Mouse (Mus musculus): ENCODE results near the gene Atp5j2. TPM values are rescaled to one million over a fixed set of nuclear protein-coding genes. Genes with fewer than 3 reads are reported as not detected.
A peak's percentile ranks its signal among the peaks of the same experiment; 100 is the strongest.
"Not testable (repeated sequence)": the region's sequence is repeated elsewhere in the genome, so short reads cannot be mapped to it uniquely, and the experiment has no call there.

Gene Atp5j2
- 8.3 and 21.1 TPM in 2 replicates for polyA plus RNA-seq (2012)

DNA sequence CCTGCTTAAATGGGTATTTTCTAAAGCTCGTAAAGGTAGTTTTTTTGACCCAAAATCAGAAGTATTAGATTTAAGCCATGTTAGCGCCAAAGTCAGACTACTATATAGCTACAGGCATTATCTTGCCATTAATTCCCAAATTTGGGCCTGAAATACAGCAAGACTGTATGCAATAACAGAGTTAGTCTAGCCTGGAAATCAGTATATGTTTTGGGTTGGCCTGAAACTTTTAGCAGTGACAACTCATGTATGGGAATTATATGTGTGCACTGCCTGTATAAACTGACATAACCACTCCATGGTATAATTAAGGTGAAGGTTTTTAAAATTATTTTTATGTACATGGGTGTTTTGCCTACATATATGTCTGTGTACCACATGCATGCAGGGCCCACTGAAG is at the start of gene Atp5j2:
Atp5j2 (minus strand) TSS at position 101 of the 400 bp plus-strand sequence.
- peaks cover 35% of the 10 kb centered on the region for H3K4me1 ChIP-seq (ENCODE audit: control insufficient read depth)
- H3K4me3 ChIP-seq (replicated peaks), result peak within 1 kb of the TSS; percentile 83
- no peak for TF ChIP-seq GATA1 (IDR thresholded peaks at IDR 0.05; ENCODE audit: low read length)
- TF ChIP-seq TAL1 (IDR thresholded peaks at IDR 0.05; ENCODE audit: low read length), result no peak
- no peaks in the 10 kb centered on the region for H3K27me3 ChIP-seq (ENCODE audit: control insufficient read depth)
- H3K9me3 ChIP-seq (ENCODE audit: control insufficient read depth, low read length), result no peaks in the 10 kb centered on the region
- peaks cover 66% of the 10 kb centered on the region for H3K36me3 ChIP-seq (ENCODE audit: control insufficient read depth)

DNA sequence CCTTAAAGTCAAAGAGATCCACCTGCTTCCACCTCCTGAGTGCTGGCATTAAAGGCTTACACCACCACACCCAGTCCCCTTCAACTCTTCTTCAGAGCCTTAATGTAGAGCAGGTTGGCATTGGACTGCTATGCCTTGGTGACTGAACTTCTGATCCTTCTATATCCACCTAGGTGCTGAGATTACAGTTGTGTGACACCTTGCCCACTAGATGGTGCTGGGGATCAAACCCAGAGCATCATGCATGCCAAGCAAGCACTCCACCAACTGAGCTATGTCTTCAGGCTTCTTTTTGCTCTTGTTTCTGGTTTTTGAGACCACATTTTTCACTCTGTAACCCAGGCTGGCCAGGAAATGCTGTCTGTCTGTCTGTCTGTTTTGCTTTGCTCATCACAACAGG is 42.8 kb upstream of the Atp5j2 start:
- Histone ChIP-seq H3K9me3 (ENCODE audit: control insufficient read depth, low read length) (no peaks in the 10 kb centered on the region), H3K4me1 (ENCODE audit: control insufficient read depth) (peaks cover 27% of the 10 kb centered on the region), H3K27me3 (ENCODE audit: control insufficient read depth) (no peaks in the 10 kb centered on the region), H3K4me3 (replicated peaks) (no peak overlapping the region), H3K36me3 (ENCODE audit: control insufficient read depth) (peaks cover 64% of the 10 kb centered on the region)
- TF ChIP-seq TAL1 (IDR thresholded peaks at IDR 0.05; ENCODE audit: low read length), result no peak
- no peak for TF ChIP-seq GATA1 (IDR thresholded peaks at IDR 0.05; ENCODE audit: low read length)

DNA sequence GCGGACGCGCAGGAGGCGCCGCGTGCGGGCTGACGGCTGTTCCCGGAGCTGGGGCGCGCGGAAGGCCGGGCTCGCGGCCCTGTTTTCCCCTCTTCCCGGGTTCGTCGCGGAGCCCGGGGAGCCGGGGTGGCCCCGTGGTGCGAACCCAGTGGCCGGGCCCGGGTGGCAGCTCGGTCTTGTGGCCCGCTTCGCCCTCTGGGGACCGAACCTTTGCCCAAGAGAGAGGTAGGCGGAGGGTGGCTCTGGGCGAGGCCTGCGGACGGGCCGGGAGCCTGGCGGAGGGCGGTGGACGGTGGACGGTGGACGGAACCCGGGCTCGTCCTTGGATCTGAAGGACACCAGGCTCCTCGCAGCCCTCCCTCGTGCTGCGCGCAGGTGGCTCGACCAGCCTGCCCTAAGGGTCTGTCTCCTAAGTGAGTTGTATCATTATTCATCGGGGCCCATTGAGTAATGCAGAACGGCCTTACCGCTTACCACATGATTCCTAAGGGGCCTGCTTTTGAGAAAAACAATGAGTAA is 40.1 kb upstream of the Atp5j2 start:
- peaks cover 39% of the 10 kb centered on the region for H3K36me3 ChIP-seq (ENCODE audit: control insufficient read depth)
- H3K27me3 ChIP-seq (ENCODE audit: control insufficient read depth), result no peaks in the 10 kb centered on the region
- TF ChIP-seq TAL1 (IDR thresholded peaks at IDR 0.05; ENCODE audit: low read length) (no peak), GATA1 (IDR thresholded peaks at IDR 0.05; ENCODE audit: low read length) (no peak)
- no peaks in the 10 kb centered on the region for H3K9me3 ChIP-seq (ENCODE audit: control insufficient read depth, low read length)
- peaks cover 29% of the 10 kb centered on the region for H3K4me1 ChIP-seq (ENCODE audit: control insufficient read depth)
- H3K4me3 ChIP-seq (replicated peaks), result peak overlapping the region; percentile 73

DNA sequence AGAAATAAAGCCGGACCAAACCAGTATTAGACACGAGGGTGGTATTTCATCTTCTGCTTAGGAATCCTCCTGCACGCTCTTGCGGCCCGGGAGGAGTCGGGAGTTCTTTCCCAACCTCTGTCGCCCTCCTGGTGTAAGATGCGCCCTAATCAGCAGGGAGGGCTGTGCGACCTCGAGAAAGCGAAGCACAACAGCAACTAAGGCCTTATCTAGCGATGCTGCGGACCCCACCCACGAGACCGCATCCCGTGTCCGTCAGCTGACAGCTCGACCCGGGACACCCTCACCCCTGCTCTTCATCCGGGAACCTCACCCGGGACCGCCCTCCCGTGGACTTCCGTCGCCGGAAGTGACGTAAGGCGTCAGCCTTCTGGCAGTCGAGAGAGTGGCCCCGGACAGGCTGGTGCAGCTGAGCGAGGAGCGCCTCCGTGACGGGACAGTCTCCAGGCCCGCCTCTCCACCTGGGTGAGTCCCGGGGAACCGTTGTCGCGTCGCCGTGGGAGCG is 39.6 kb upstream of the Atp5j2 start, which contains the start of gene Zfp655:
Zfp655 (plus strand) TSS at position 349 of the 505 bp plus-strand sequence.
- Histone ChIP-seq H3K4me3 (replicated peaks) (peak within 1 kb of the TSS; percentile 73), H3K4me1 (ENCODE audit: control insufficient read depth) (peaks cover 29% of the 10 kb centered on the region)

DNA sequence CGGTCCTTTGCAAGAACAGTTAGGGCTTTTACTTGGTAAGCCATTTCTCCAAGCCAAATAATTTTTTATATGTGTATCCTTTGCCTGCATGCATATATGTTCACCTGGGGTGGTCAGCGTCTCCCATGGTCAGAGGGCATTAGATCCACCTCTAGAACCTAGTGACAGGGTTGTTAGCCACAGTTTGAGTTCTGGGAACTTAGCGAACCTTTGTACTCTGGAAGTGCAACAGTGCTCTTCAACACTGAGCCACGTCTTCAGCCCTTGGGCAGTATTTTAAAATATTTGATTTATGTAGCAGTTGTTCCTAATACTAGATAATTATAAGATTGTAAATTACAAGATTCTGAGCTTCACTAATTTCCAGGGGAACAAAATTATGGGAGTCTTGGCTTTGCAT is 38.8 kb upstream of the Atp5j2 start:
- no peaks in the 10 kb centered on the region for H3K9me3 ChIP-seq (ENCODE audit: control insufficient read depth, low read length)
- TF ChIP-seq TAL1 (IDR thresholded peaks at IDR 0.05; ENCODE audit: low read length) (no peak), GATA1 (IDR thresholded peaks at IDR 0.05; ENCODE audit: low read length) (no peak)
- H3K4me3 ChIP-seq (replicated peaks), result peak overlapping the region; percentile 73
- H3K4me1 ChIP-seq (ENCODE audit: control insufficient read depth), result peaks cover 29% of the 10 kb centered on the region
- peaks cover 26% of the 10 kb centered on the region for H3K36me3 ChIP-seq (ENCODE audit: control insufficient read depth)
- no peaks in the 10 kb centered on the region for H3K27me3 ChIP-seq (ENCODE audit: control insufficient read depth)

More for the DNA sequence above, 39.6 kb upstream of the Atp5j2 start, which contains the start of gene Zfp655:
- no peaks in the 10 kb centered on the region for H3K27me3 ChIP-seq (ENCODE audit: control insufficient read depth)
- TF ChIP-seq TAL1 (IDR thresholded peaks at IDR 0.05; ENCODE audit: low read length), result no peak
- TF ChIP-seq GATA1 (IDR thresholded peaks at IDR 0.05; ENCODE audit: low read length), result no peak; the same call in 1 of the 2 replicates
- H3K36me3 ChIP-seq (ENCODE audit: control insufficient read depth), result peaks cover 34% of the 10 kb centered on the region
- H3K9me3 ChIP-seq (ENCODE audit: control insufficient read depth, low read length), result no peaks in the 10 kb centered on the region

DNA sequence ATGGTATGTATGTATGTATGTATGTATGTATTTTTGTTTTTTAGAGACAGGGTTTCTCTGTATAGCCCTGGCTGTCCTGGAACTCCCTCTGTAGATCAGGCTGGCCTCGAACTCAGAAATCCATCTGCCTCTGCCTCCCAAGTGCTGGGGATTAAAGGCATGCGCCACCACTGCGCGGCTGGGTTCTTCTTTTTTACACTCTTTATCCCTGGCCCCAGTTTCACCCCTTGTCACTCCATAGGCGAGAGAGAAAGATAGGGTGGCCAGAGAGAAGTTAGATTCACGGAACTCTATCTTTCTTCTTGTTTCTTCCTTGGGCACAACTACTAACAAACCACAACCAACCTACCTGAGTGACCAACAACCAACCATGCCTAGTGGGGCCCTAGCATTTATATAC is 37.4 kb upstream of the Atp5j2 start:
- H3K4me3 ChIP-seq (replicated peaks); H3K9me3 ChIP-seq (ENCODE audit: control insufficient read depth, low read length); H3K27me3 ChIP-seq (ENCODE audit: control insufficient read depth): not testable (repeated sequence)
- peaks cover 13% of the 10 kb centered on the region for H3K36me3 ChIP-seq (ENCODE audit: control insufficient read depth)
- H3K4me1 ChIP-seq (ENCODE audit: control insufficient read depth), result peaks cover 29% of the 10 kb centered on the region

DNA sequence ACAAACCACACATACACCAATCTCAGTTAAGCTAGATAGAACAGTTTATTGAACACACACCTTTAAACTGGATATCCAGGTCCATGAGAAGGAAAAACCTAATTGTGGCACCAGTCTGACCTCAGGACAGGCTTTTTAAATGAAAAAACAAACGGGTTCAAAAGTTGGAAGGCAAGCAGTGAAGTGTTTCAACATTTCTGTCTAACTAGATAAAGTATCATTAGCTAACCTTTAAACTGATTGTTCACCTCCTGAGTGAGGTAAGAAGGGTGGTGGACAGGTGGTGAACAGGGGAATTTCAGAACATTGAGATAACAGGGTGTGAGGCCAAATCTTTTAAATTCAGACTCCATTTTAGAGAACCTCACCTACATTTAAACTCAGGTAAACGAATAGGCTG is 34.6 kb upstream of the Atp5j2 start:
- no peak for TF ChIP-seq TAL1 (IDR thresholded peaks at IDR 0.05; ENCODE audit: low read length)
- TF ChIP-seq GATA1 (IDR thresholded peaks at IDR 0.05; ENCODE audit: low read length), result no peak
- peaks cover 6% of the 10 kb centered on the region for H3K36me3 ChIP-seq (ENCODE audit: control insufficient read depth)
- no peaks in the 10 kb centered on the region for H3K9me3 ChIP-seq (ENCODE audit: control insufficient read depth, low read length)
- no peaks in the 10 kb centered on the region for H3K27me3 ChIP-seq (ENCODE audit: control insufficient read depth)
- H3K4me3 ChIP-seq (replicated peaks), result no peak overlapping the region
- H3K4me1 ChIP-seq (ENCODE audit: control insufficient read depth), result peaks cover 13% of the 10 kb centered on the region

DNA sequence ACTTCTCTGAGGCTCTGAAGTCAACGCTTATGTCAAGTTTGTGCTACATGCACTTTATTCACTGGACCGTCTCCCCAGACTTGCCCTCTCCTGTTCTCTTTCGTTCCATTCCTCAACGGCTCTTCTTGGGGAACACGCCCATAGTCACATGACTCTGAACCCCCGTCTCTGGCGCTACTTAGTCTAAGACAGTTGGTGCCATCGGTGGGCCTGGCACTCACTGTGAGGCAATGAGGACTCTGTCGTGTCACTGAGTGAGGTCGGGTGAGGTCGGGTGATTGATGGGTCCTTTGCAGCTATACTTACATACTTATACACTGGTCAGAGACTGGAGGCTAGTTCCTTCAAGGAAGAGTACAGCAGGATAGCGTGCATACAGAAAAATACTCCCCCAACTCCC is 31.5 kb upstream of the Atp5j2 start:
- peaks cover 2% of the 10 kb centered on the region for H3K4me1 ChIP-seq (ENCODE audit: control insufficient read depth)
- TF ChIP-seq GATA1 (IDR thresholded peaks at IDR 0.05; ENCODE audit: low read length) (no peak), TAL1 (IDR thresholded peaks at IDR 0.05; ENCODE audit: low read length) (no peak)
- H3K36me3 ChIP-seq (ENCODE audit: control insufficient read depth), result peaks cover 32% of the 10 kb centered on the region
- H3K27me3 ChIP-seq (ENCODE audit: control insufficient read depth), result no peaks in the 10 kb centered on the region
- H3K4me3 ChIP-seq (replicated peaks), result no peak overlapping the region
- H3K9me3 ChIP-seq (ENCODE audit: control insufficient read depth, low read length), result no peaks in the 10 kb centered on the region

DNA sequence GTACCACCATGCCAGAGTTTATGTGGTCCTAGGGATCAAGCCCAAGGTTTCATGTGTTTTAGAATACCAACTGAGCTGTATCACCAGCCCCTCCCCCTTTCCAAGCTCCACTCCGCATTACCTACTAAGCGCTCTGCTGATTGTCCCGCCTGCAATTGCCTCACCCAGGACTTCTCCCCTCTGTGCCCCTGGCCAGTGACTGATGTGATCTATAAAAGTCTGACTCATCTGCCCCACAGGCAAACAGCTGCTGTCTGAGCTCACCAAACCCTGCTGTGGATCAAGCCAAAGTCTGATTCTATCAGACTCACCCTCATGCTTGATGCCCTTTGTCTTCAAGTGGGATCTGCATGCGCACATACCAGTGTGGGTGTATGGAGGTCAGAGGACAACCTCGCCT is 31.0 kb upstream of the Atp5j2 start:
- TF ChIP-seq TAL1 (IDR thresholded peaks at IDR 0.05; ENCODE audit: low read length) (no peak), GATA1 (IDR thresholded peaks at IDR 0.05; ENCODE audit: low read length) (no peak)
- peaks cover 1% of the 10 kb centered on the region for H3K4me1 ChIP-seq (ENCODE audit: control insufficient read depth)
- peaks cover 38% of the 10 kb centered on the region for H3K36me3 ChIP-seq (ENCODE audit: control insufficient read depth)
- H3K4me3 ChIP-seq (replicated peaks), result no peak overlapping the region
- H3K27me3 ChIP-seq (ENCODE audit: control insufficient read depth), result no peaks in the 10 kb centered on the region
- H3K9me3 ChIP-seq (ENCODE audit: control insufficient read depth, low read length), result no peaks in the 10 kb centered on the region

DNA sequence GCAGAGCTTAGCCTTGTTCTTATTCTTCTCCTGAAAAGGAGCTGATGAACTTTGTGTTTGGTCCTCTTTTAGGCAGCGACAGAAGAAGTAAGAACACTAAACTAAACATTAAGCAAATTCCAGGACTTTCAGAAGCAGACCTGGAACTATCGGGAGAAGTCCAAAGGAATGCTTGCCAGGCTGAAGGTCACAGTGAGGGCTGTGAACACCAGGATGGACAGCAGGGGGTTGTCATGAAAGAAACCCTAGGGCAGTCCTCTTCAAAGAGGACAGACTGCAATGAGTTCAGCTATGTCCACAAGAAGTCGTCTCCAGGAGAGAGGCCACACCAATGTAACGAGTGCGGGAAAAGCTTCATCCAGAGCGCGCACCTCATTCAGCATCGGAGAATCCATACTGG is 28.1 kb upstream of the Atp5j2 start:
- H3K36me3 ChIP-seq (ENCODE audit: control insufficient read depth), result peaks cover 47% of the 10 kb centered on the region
- no peaks in the 10 kb centered on the region for H3K27me3 ChIP-seq (ENCODE audit: control insufficient read depth)
- H3K9me3 ChIP-seq (ENCODE audit: control insufficient read depth, low read length), result no peaks in the 10 kb centered on the region
- no peak overlapping the region for H3K4me3 ChIP-seq (replicated peaks)
- no peaks in the 10 kb centered on the region for H3K4me1 ChIP-seq (ENCODE audit: control insufficient read depth)
- TF ChIP-seq GATA1 (IDR thresholded peaks at IDR 0.05; ENCODE audit: low read length) (no peak), TAL1 (IDR thresholded peaks at IDR 0.05; ENCODE audit: low read length) (no peak)
